Mouse (Mus musculus) neural tube, embryonic 12.5 days (tissue): ENCODE results near the gene Krt39. TPM values are rescaled to one million over a fixed set of nuclear protein-coding genes. Genes with fewer than 3 reads are reported as not detected.

Experiments
- ATAC-seq: fragments of 200-750 bp; cut with Nextera tagmentation; 2 replicates; pipeline ENCODE4 v1.8.0; 2017; ENCODE audit warnings: low read depth, mild to moderate bottlenecking, moderate TSS enrichment, moderate library complexity; ENCODE audit not compliant: low FRiP score
- H3K27ac ChIP-seq: fragments of 300-500 bp; sonication (generic); 2 replicates; pipeline ENCODE4 v1.5.1; 2016
- H3K27me3 ChIP-seq: fragments of 300-500 bp; sonication (generic); replicated peaks from 2 replicates; pipeline ENCODE4 v1.6.1; 2016; ENCODE audit warnings: mild to moderate bottlenecking
- H3K36me3 ChIP-seq: fragments of 300-500 bp; sonication (generic); 2 replicates; pipeline ENCODE4 v1.6.1; 2016; ENCODE audit warnings: mild to moderate bottlenecking
- H3K4me1 ChIP-seq: fragments of 300-500 bp; sonication (generic); 2 replicates; pipeline ENCODE4 v1.6.1; 2016
- H3K4me2 ChIP-seq: fragments of 300-500 bp; sonication (generic); replicated peaks from 2 replicates; pipeline ENCODE4 v1.6.1; 2016; ENCODE audit warnings: mild to moderate bottlenecking
- H3K4me3 ChIP-seq: fragments of 300-500 bp; sonication (generic); 2 replicates; pipeline ENCODE4 v1.5.1; 2016
- H3K9ac ChIP-seq: fragments of 300-500 bp; sonication (generic); 2 replicates; pipeline ENCODE4 v1.6.1; 2016; ENCODE audit warnings: mild to moderate bottlenecking
- H3K9me3 ChIP-seq: fragments of 300-500 bp; sonication (generic); 2 replicates; pipeline ENCODE4 v1.6.1; 2016; ENCODE audit warnings: mild to moderate bottlenecking
- WGBS: fragments of 180-500 bp; shearing (Covaris S2); methylation state at CpG from one replicate; pipeline ENCODE4 v1.1.7; 2016; 5-methylcytosine and 5-hydroxymethylcytosine counted together
- polyA plus RNA-seq: library from polyadenylated mRNA; unstranded; fragments of >200 nt; fragmentation: Nextera tagmentation; extraction: Ambion mirVana; gene quantifications from 2 replicates; pipeline ENCODE4 v1.2.1, GENCODE M21; 2016

Gene Krt39
- not detected in 2 replicates for polyA plus RNA-seq

DNA sequence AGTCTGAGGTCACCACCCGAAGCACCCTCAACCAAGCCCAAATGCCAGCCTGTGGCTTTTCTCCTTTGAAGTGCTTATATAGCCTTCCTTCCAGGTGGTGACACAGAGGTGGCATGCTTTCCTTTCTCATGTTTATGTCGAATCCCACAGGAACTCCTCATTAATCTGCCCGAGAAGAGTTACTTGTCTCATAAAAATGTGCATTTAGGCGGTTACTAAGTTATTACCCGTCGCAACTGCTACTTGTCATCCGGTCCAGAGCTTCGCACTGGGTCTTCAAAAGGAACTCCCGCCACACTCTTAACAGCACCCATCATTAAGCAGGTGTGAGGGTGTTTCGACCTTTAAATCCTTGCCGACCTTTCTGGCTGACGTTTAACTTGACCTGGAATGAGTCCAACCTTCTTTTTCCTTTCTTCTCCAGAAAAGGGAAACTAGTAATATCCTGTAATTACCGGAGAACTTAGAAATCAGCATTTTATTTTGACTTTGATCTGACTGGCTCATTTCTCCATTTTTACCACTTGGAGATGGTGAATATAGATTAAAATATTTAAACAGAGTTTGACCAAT is at the start of gene Krt39:
Krt39 (minus strand) TSS at position 51 of the 573 bp plus-strand sequence.
- H3K27ac ChIP-seq, result no peak within 1 kb of the TSS
- WGBS, result 84% methylated on average over 13 of the region's 13 CpGs
- no peaks in the 10 kb centered on the region for H3K4me1 ChIP-seq
- no peak within 1 kb of the TSS for H3K4me2 ChIP-seq
- no peaks in the 10 kb centered on the region for H3K9me3 ChIP-seq
- ATAC-seq, result no peak
- no peaks in the 10 kb centered on the region for H3K27me3 ChIP-seq
- no peak within 1 kb of the TSS for H3K4me3 ChIP-seq
- H3K36me3 ChIP-seq, result no peaks in the 10 kb centered on the region
- no peak within 1 kb of the TSS for H3K9ac ChIP-seq

DNA sequence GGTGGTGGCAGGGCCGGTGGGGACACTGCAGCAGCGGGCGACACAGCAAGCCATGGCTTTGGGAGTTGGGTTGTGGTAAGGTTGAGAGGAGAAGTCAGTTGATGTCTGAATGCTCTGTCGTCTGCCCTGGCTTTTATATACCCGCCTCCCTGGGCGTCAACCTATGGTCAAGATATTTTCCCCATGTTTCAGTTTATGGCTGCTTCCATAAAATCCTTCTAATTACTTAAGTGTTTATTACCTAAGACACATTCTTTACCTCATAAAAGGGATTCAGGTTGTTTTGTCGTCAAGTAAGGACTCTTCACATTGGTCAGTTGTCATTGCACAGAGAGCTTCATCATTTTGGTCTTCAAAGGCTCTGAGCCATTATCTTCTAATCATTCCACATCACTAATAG is 45.4 kb upstream of the Krt39 start, which contains the start of gene Krtap3-1:
Krtap3-1 (minus strand) TSS at position 101 of the 400 bp plus-strand sequence.
- Histone ChIP-seq H3K27ac (no peak within 1 kb of the TSS), H3K4me1 (no peaks in the 10 kb centered on the region), H3K9me3 (no peaks in the 10 kb centered on the region), H3K36me3 (no peaks in the 10 kb centered on the region), H3K4me2 (no peak within 1 kb of the TSS), H3K27me3 (no peaks in the 10 kb centered on the region), H3K9ac (no peak within 1 kb of the TSS), H3K4me3 (no peak within 1 kb of the TSS)
- 61% methylated on average over 7 of the region's 7 CpGs for WGBS
- no peak for ATAC-seq

DNA sequence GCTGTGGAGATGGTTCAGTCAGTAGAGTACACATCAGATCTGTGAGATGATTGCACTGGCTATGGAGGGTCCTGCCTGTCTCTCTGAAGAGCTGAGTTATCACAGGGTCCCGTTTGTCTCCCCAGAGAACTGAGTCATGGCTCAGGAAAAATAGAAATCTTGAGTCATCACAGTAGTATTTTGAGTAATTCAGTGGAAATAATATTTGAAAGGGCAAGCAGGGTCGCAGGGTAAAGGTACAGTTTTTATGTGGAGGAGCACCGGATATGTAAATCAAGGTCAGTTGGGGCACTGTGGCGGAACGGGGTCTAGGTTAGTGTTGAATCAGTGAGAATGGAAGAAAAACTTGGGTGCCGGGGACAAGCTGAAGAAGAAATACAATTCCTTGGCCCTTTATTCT is 41.4 kb upstream of the Krt39 start:
- Histone ChIP-seq H3K36me3 (no peaks in the 10 kb centered on the region), H3K27me3 (no peaks in the 10 kb centered on the region), H3K4me2 (no peak overlapping the region), H3K9me3 (no peaks in the 10 kb centered on the region), H3K27ac (no peak overlapping the region), H3K9ac (no peak overlapping the region), H3K4me1 (no peaks in the 10 kb centered on the region), H3K4me3 (no peak overlapping the region)
- WGBS, result 84% methylated on average over 6 of the region's 6 CpGs
- ATAC-seq, result no peak

DNA sequence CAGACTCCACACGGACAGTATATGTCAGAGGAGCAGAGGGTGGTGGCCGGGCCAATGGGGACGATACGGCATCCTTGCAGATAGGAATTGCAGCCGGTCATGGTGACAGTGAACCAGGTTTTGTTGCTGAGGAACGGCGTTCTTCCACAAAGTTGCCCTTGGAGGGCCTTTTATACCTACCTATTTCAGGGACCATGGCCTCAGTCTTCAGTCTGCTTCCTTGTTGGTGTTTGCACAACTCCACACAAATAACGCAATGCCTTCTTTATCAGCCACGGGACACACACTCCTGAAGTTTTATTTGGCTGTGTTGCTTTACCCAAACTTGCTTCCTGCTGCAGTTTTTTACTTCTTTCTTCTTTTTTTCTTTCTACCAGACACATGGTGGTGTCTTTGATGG is 38.2 kb upstream of the Krt39 start, which contains the start of gene Gm11939:
Gm11939 (minus strand) TSS at position 101 of the 400 bp plus-strand sequence.
- H3K4me1 ChIP-seq, result no peaks in the 10 kb centered on the region
- ATAC-seq, result no peak
- H3K4me3 ChIP-seq, result no peak within 1 kb of the TSS
- WGBS, result 91% methylated on average over 9 of the region's 9 CpGs
- H3K4me2 ChIP-seq, result no peak within 1 kb of the TSS
- no peaks in the 10 kb centered on the region for H3K36me3 ChIP-seq
- no peaks in the 10 kb centered on the region for H3K27me3 ChIP-seq
- no peak within 1 kb of the TSS for H3K27ac ChIP-seq
- H3K9ac ChIP-seq, result no peak within 1 kb of the TSS
- H3K9me3 ChIP-seq, result no peaks in the 10 kb centered on the region

DNA sequence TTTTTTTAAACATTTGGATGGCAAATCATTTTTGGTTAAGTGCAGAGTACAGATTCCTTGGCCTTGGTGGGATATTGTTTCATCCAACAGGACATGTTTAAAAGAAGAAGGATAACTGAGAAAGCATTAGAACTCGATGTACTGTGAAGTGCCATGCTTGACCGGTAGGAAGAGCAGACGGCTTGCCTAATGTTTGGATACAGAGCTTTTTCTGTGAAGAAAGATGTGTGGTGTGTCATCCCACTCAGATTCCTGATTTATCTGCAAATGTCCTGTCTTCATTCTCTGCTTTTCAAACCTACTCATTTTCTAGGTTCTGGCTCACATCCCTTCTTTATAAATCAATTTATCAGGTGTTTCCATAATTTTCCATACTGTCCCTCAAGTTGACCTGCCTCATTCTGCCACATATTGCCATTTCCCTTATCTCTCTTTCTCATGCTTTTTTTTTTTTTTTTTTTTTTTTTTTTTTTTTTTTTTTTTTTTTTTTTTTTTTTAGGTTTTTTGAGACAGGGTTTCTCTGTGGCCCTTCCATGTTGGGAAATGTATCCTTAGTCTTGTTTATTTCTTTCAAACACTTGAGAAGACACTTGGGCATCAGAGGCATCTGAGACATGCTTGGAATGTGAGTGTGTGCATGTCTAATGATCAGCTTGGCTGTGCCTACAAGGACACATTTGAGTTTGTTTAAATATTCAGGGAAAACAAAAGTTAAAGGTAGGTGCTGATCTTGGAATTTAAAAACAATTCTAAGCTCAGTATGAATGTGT is 37.0 kb upstream of the Krt39 start:
- Histone ChIP-seq H3K27me3 (no peaks in the 10 kb centered on the region), H3K27ac (no peak overlapping the region), H3K4me1 (no peaks in the 10 kb centered on the region), H3K4me2 (no peak overlapping the region), H3K4me3 (no peak overlapping the region), H3K9ac (no peak overlapping the region), H3K9me3 (no peaks in the 10 kb centered on the region), H3K36me3 (no peaks in the 10 kb centered on the region)
- no peak for ATAC-seq
- 88% methylated on average over 3 of the region's 3 CpGs for WGBS

DNA sequence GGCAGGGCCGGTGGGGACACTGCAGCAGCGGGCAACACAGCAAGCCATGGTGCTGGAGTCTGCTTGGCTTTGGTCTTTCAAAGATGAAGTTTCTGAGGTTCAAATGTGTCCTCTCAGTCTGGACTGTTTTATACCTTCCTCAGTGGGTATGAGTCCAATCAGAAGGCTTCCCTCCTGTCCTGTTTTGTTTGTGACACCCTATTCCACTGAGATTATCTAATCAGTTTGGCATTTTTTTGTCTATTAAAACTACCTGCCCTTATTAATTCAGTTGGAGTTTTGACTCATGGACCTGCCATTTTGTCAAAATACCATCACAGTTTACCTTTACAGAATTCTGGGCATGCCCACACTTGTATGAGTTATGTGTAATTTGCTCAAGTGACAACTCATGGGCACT is 35.6 kb upstream of the Krt39 start, which contains the start of gene Krtap3-2:
Krtap3-2 (minus strand) TSS at position 101 of the 400 bp plus-strand sequence.
- H3K4me2 ChIP-seq, result no peak within 1 kb of the TSS
- ATAC-seq, result no peak
- H3K36me3 ChIP-seq, result no peaks in the 10 kb centered on the region
- H3K27ac ChIP-seq, result no peak within 1 kb of the TSS
- no peaks in the 10 kb centered on the region for H3K27me3 ChIP-seq
- no peaks in the 10 kb centered on the region for H3K4me1 ChIP-seq
- 94% methylated on average over 2 of the region's 2 CpGs for WGBS
- no peak within 1 kb of the TSS for H3K9ac ChIP-seq
- H3K9me3 ChIP-seq, result no peaks in the 10 kb centered on the region
- no peak within 1 kb of the TSS for H3K4me3 ChIP-seq

DNA sequence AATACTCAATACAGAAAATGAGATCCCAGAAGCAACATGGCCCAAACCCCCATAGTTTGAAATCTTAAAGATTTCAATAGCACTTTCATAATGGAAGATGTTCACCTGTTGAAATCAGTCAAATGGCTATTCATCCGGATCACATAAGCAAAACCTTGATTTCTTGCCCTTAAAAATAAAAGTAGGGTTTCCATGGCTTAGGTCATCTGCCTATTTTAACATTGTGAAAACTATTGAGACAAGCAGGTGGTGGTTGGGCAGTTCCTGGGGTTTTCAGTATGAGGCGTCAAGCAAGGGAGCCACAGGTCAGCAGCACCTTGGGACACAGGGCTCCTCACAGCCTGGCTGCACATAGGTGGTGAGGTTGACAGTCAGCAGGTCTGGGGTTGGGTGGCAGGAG is 35.1 kb upstream of the Krt39 start:
- Histone ChIP-seq H3K27me3 (no peaks in the 10 kb centered on the region), H3K4me3 (no peak overlapping the region), H3K9me3 (no peaks in the 10 kb centered on the region), H3K9ac (no peak overlapping the region), H3K4me1 (no peaks in the 10 kb centered on the region), H3K4me2 (no peak overlapping the region), H3K36me3 (no peaks in the 10 kb centered on the region), H3K27ac (no peak overlapping the region)
- WGBS, result 87% methylated on average over 2 of the region's 2 CpGs
- no peak for ATAC-seq

DNA sequence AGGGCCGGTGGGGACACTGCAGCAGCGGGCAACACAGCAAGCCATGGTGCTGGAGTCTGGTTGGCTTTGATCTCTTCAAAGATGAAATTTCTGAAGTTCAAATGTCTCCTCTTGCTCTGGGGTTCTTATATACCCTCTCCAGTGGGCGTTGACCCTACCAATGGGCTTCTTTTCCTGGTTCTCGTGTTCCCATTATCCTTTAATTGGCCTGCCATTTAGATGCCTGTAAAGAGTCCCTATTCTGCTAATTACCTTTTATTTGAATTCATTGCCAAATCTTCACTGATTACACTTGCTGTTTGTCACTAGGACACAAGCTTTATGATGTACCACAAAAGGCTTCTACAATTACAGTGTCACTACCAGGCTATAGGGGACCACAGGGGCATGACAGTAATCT is 29.6 kb upstream of the Krt39 start, which contains the start of gene Krtap3-3:
Krtap3-3 (minus strand) TSS at position 101 of the 400 bp plus-strand sequence.
- Histone ChIP-seq H3K9me3 (no peaks in the 10 kb centered on the region), H3K27ac (no peak within 1 kb of the TSS), H3K27me3 (no peaks in the 10 kb centered on the region), H3K9ac (no peak within 1 kb of the TSS), H3K4me2 (no peak within 1 kb of the TSS), H3K36me3 (no peaks in the 10 kb centered on the region), H3K4me3 (no peak within 1 kb of the TSS), H3K4me1 (no peaks in the 10 kb centered on the region)
- no peak for ATAC-seq
- WGBS, result 31% methylated on average over 4 of the region's 4 CpGs

DNA sequence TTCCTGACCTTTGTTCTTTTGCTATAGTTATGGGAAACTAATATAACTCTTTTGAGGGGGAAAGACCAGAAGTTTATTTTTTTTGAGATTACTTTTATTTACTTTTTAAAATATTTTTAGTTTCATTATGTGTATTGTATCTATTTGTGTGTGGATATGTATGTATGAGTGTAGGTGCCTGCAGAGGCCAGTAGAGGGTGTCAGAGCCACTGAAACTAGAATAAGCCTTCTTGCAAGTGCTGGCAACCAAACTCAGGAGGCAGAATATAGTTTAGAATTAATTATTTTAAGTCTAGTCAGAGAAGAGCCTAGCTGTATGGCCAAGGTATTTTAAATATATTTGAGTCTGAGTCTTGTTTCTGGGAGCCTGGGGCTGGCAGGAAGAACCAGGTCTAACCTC is 26.8 kb upstream of the Krt39 start:
- no peak overlapping the region for H3K9ac ChIP-seq
- H3K9me3 ChIP-seq, result no peaks in the 10 kb centered on the region
- no peak for ATAC-seq
- H3K4me2 ChIP-seq, result no peak overlapping the region
- H3K27me3 ChIP-seq, result no peaks in the 10 kb centered on the region
- H3K27ac ChIP-seq, result no peak overlapping the region
- no peak overlapping the region for H3K4me3 ChIP-seq
- no peaks in the 10 kb centered on the region for H3K4me1 ChIP-seq
- no peaks in the 10 kb centered on the region for H3K36me3 ChIP-seq

DNA sequence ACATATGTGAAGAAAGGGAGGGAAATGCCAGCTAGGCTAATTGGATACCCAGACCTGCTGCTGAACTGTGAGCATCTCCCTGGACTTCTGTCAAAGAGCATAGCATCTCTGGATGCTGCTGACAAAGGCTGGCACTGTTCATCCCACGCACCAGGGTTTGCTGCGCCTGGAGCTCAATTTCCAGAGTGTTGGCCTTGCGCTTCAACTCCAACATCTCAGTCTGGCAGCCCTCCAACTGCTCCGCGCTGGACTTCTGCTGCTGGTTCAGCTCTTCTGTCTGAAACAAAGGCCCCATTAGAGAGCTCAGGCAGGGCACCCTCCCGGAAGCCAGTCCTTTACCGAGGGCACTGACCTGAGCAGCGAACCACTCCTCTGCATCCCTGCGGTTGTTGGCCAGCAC is 18.6 kb upstream of the Krt39 start:
- no peaks in the 10 kb centered on the region for H3K36me3 ChIP-seq
- H3K27me3 ChIP-seq, result no peaks in the 10 kb centered on the region
- H3K4me3 ChIP-seq, result no peak overlapping the region
- 68% methylated on average over 9 of the region's 9 CpGs for WGBS
- H3K27ac ChIP-seq, result no peak overlapping the region
- ATAC-seq, result no peak
- H3K4me1 ChIP-seq, result no peaks in the 10 kb centered on the region
- no peaks in the 10 kb centered on the region for H3K9me3 ChIP-seq
- no peak overlapping the region for H3K9ac ChIP-seq
- H3K4me2 ChIP-seq, result no peak overlapping the region

DNA sequence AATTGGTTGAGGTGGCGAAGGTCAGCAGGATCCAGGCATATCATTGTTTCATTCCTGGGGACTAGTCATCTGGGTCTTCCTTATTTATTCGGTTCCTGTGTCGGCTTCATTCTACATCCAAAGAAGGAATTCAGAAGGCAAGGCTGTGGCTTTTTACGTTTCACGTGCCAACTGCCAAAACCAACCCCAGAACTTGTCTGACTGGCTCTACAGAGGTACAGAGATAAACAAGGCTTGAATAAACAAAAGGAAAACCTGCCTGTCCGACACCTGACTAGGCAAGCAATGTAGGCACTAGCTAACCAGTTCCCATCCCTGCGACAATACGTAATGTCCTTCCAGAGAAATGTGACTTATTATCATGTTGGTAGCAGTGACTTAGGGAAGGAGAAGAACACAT is 7.0 kb downstream of the Krt39 start:
- no peak for ATAC-seq

DNA sequence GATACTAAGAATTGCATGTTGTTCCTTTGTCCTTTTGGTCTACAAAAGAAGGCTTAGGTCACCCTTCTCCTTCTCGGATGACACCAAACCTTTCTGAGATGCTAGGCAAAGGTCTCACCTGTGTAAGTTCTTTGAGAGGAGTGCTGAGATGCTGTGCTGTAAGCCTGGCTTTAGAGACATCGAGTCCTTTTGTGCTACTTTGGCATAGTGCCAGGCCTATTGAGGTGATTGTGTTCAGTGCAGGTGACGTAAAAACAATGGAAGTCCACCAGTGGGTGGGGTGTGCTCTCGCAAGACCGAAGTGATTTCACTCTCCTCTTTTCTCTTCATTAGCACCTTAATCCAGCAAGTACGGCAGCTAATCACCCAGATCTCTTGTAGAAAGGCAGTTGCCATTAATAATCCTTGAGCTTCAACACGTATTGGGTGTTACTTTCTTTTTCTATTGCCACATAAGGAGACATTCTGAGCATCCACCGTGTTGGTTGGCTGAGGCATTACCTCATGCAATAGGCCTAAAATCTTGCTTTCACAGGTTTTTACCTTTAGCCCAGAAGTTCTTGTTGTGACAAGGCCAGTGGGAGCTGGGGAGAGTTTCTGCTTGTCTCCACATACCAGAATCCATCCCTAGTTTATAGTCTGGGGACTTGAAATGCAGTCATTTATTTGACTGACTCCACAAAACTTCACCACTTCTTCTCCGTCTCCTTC is 20.9 kb downstream of the Krt39 start:
- Histone ChIP-seq H3K36me3 (no peaks in the 10 kb centered on the region), H3K27ac (no peak overlapping the region), H3K27me3 (no peaks in the 10 kb centered on the region), H3K4me3 (no peak overlapping the region), H3K9ac (no peak overlapping the region), H3K4me2 (no peak overlapping the region), H3K4me1 (no peaks in the 10 kb centered on the region; the same call in 1 of the 2 replicates), H3K9me3 (no peaks in the 10 kb centered on the region)
- 89% methylated on average over 9 of the region's 9 CpGs for WGBS
- ATAC-seq, result no peak

More for the DNA sequence above, 7.0 kb downstream of the Krt39 start:
- Histone ChIP-seq H3K27ac (no peak overlapping the region), H3K27me3 (no peaks in the 10 kb centered on the region), H3K36me3 (no peaks in the 10 kb centered on the region), H3K9me3 (no peaks in the 10 kb centered on the region), H3K4me3 (no peak overlapping the region), H3K9ac (no peak overlapping the region), H3K4me2 (no peak overlapping the region), H3K4me1 (no peaks in the 10 kb centered on the region)
- 89% methylated on average over 8 of the region's 8 CpGs for WGBS
